Mouse (Mus musculus) intestine, embryonic 15.5 days (tissue): ENCODE results near the gene Pklr. TPM values are rescaled to one million over a fixed set of nuclear protein-coding genes. Genes with fewer than 3 reads are reported as not detected.
"Not testable (repeated sequence)": the region's sequence is repeated elsewhere in the genome, so short reads cannot be mapped to it uniquely, and the experiment has no call there.

Experiments used
- ATAC-seq: fragments of 200-750 bp; cut with Nextera tagmentation; 2 replicates; pipeline ENCODE4 v1.8.0; 2017; ENCODE audit warnings: moderate TSS enrichment, moderate library complexity
- H3K27ac ChIP-seq: fragments of 300-500 bp; sonication (generic); 2 replicates; pipeline ENCODE4 v1.5.1; 2015; ENCODE audit warnings: mild to moderate bottlenecking, inconsistent platforms
- H3K27me3 ChIP-seq: fragments of 300-500 bp; sonication (generic); replicated peaks from 2 replicates; pipeline ENCODE4 v1.6.1; 2015; ENCODE audit warnings: inconsistent platforms
- H3K36me3 ChIP-seq: fragments of 300-500 bp; sonication (generic); 2 replicates; pipeline ENCODE4 v1.6.1; 2015; ENCODE audit warnings: inconsistent platforms
- H3K4me1 ChIP-seq: fragments of 300-500 bp; sonication (generic); replicated peaks from 2 replicates; pipeline ENCODE4 v1.6.1; 2015; ENCODE audit warnings: inconsistent platforms
- H3K4me2 ChIP-seq: fragments of 300-500 bp; sonication (generic); replicated peaks from 2 replicates; pipeline ENCODE4 v1.6.1; 2015; ENCODE audit warnings: mild to moderate bottlenecking, inconsistent platforms
- H3K4me3 ChIP-seq: fragments of 300-500 bp; sonication (generic); replicated peaks from 2 replicates; pipeline ENCODE4 v1.5.1; 2015; ENCODE audit warnings: inconsistent platforms
- H3K9ac ChIP-seq: fragments of 300-500 bp; sonication (generic); 2 replicates; pipeline ENCODE4 v1.6.1; 2015; ENCODE audit warnings: inconsistent platforms
- H3K9me3 ChIP-seq: fragments of 300-500 bp; sonication (generic); 2 replicates; pipeline ENCODE4 v1.6.1; 2016; ENCODE audit warnings: inconsistent platforms
- WGBS: fragments of 180-500 bp; shearing (Covaris S2); methylation state at CpG from one replicate; pipeline ENCODE4 v1.1.7; 2015; 5-methylcytosine and 5-hydroxymethylcytosine counted together
- polyA plus RNA-seq: library from polyadenylated mRNA; unstranded; fragments of >200 nt; fragmentation: Nextera tagmentation; extraction: Ambion mirVana; gene quantifications from 2 replicates; pipeline ENCODE4 v1.2.1, GENCODE M21; 2015

Gene Pklr
- polyA plus RNA-seq, 1 experiment from 2014 or later = 58.8 TPM

DNA sequence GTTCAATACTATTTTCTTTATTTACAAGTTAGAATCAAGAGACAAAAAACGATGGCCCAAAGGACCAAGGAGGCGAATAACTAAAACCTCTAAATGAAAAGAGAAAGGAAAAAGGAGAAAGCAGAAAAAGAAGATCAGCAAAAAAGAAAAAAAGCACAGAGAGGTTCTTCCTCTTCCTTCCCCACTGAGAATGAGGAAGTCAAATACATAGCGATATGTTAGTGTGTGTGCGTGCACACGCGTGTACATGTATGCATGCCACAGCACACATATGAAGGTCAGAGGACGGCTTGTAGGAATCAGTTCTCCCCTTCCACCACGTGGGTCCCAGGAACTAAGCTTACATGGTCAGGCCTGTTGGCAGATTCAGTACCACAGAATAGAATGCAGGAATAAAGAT lies 21.0 kb downstream of the Pklr start:
- Histone ChIP-seq H3K4me3 (no peak overlapping the region), H3K36me3 (no peaks in the 10 kb centered on the region), H3K4me2 (no peak overlapping the region), H3K4me1 (peaks cover 15% of the 10 kb centered on the region), H3K27me3 (no peaks in the 10 kb centered on the region), H3K9me3 (no peaks in the 10 kb centered on the region), H3K27ac (no peak overlapping the region), H3K9ac (no peak overlapping the region)
- WGBS = 85% methylated on average over 8 of the region's 8 CpGs
- ATAC-seq = no peak

DNA sequence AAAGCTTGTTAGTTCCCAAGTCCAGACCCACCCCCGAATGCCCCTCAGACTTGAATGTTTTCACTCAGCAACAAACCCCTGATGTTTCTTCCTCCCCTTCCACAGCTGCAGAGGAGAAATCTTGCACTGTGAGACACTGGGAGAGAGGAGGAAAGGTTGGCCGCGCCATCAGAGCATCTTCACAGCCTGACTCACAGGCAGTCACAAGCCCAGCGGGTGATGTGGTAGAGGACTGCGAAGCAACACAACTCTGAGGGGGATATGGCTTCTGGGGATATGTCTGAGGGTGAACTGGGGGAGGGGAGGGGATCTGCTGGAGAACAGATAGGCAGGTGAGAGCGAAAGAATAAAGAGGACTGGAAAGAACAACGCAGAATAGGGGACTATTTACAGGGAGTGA lies 22.7 kb downstream of the Pklr start:
- WGBS = 23% methylated on average over 7 of the region's 7 CpGs
- H3K4me1 ChIP-seq = peaks cover 15% of the 10 kb centered on the region
- H3K4me3 ChIP-seq = no peak overlapping the region
- no peak overlapping the region for H3K9ac ChIP-seq
- H3K4me2 ChIP-seq = peak overlapping the region; percentile 100
- H3K27me3 ChIP-seq = no peaks in the 10 kb centered on the region
- no peaks in the 10 kb centered on the region for H3K36me3 ChIP-seq
- H3K9me3 ChIP-seq = no peaks in the 10 kb centered on the region
- no peak overlapping the region for H3K27ac ChIP-seq
- ATAC-seq = no peak

DNA sequence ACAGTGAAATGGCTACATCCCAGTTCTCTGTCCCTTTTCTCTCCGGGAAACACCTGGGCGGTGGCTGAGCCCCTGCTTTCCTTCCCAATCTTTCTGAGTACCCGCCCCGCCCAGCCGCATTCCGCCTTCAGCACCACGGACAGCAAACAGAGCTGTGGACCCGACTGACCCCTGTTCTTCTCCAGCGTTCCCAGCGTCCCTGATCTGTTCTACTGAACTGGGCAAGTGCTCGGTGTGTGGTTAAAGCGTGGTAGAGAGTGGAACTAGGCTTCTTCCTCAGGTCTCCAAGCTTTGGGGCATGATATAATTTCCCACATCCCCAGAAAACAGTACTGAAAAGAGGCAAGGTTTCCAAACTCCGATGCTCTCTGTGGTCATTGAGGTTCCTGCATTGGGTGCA lies 23.3 kb downstream of the Pklr start:
- H3K4me2 ChIP-seq = peak overlapping the region; percentile 100
- peak; percentile 39 for ATAC-seq
- H3K27me3 ChIP-seq = no peaks in the 10 kb centered on the region
- no peaks in the 10 kb centered on the region for H3K36me3 ChIP-seq
- H3K27ac ChIP-seq = no peak overlapping the region
- peaks cover 20% of the 10 kb centered on the region for H3K4me1 ChIP-seq
- H3K4me3 ChIP-seq = peak overlapping the region; percentile 63
- H3K9ac ChIP-seq = no peak overlapping the region
- no peaks in the 10 kb centered on the region for H3K9me3 ChIP-seq
- 2% methylated on average over 13 of the region's 13 CpGs for WGBS

DNA sequence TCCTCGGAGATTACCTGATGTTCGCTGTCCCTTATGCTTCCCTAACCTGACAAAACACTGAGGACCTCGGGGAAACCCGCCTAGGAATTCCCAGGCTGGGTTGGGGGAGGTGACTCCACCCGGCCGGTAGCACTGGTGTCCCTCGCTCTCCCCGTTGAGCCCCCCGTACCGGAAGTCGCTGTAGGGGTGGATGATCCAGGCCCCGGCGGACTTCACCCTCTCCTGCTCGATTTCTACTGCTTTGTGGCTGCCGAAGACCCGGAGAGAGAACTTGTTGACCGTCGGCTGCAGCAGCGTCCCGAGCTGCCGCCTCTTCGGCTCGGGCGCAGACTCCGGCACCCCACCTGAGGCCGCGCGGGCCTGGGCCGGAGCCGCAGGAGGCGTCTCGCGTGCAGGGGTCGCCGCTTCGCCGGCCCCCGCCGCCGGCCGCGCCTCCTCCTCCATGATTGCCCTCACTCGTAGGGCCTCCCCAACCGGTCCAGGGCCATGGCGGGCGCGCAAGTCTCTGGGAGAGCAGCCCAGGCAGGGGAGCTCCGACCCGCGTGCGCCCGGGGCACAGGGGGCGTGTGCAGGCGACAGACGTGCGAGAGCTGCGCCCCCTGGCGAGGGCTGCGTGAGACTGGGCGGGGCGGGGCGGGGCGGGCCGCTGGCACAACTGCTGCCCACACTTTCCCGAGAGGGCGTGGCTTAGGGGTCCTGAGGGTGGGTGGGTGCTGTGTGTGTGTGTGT lies 23.8 kb downstream of the Pklr start, which contains the start of gene Hcn3:
Gene Hcn3, minus strand, starts transcription at position 581 of the 729 bp plus-strand sequence.
- H3K4me2 ChIP-seq = peak within 1 kb of the TSS; percentile 100
- under 1% methylated on average over 66 of the region's 66 CpGs for WGBS
- H3K27me3 ChIP-seq = no peaks in the 10 kb centered on the region
- peaks cover 20% of the 10 kb centered on the region for H3K4me1 ChIP-seq
- no peak within 1 kb of the TSS for H3K27ac ChIP-seq
- peak; percentile 72 for ATAC-seq
- no peaks in the 10 kb centered on the region for H3K9me3 ChIP-seq
- H3K9ac ChIP-seq = peak within 1 kb of the TSS; percentile 47
- no peaks in the 10 kb centered on the region for H3K36me3 ChIP-seq
- H3K4me3 ChIP-seq = peak within 1 kb of the TSS; percentile 63

- not testable (repeated sequence) for H3K27me3 ChIP-seq, H3K4me2 ChIP-seq, H3K27ac ChIP-seq, H3K9ac ChIP-seq, ATAC-seq, H3K9me3 ChIP-seq, H3K4me3 ChIP-seq, H3K36me3 ChIP-seq
- H3K4me1 ChIP-seq = peaks cover 28% of the 10 kb centered on the region
Observed at GRCm38 (mm10) chr3:89161207-89161606, 25.3 kb downstream of the Pklr start.

- 78% methylated on average over 4 of the region's 4 CpGs for WGBS
- no peak overlapping the region for H3K4me2 ChIP-seq
Observed at GRCm38 (mm10) chr3:89161786-89162185, 25.8 kb downstream of the Pklr start.

GRCm38 (mm10) chr3:89163123-89163522 lies 27.2 kb downstream of the Pklr start:
- peaks cover 31% of the 10 kb centered on the region for H3K4me1 ChIP-seq
- WGBS = 87% methylated on average over 1 of the region's 1 CpGs
- H3K36me3 ChIP-seq = peaks cover 5% of the 10 kb centered on the region; the same call in 1 of the 2 replicates
- no peaks in the 10 kb centered on the region for H3K27me3 ChIP-seq
- no peak overlapping the region for H3K9ac ChIP-seq
- H3K27ac ChIP-seq = no peak overlapping the region
- H3K4me2 ChIP-seq = no peak overlapping the region
- no peaks in the 10 kb centered on the region for H3K9me3 ChIP-seq
- ATAC-seq = no peak
- H3K4me3 ChIP-seq = no peak overlapping the region

More at GRCm38 (mm10) chr3:89161786-89162185, 25.8 kb downstream of the Pklr start:
- Histone ChIP-seq H3K36me3 (no peaks in the 10 kb centered on the region), H3K9me3 (no peaks in the 10 kb centered on the region), H3K4me3 (no peak overlapping the region), H3K9ac (no peak overlapping the region), H3K27ac (no peak overlapping the region), H3K4me1 (peaks cover 31% of the 10 kb centered on the region), H3K27me3 (no peaks in the 10 kb centered on the region)
- ATAC-seq = no peak

GRCm38 (mm10) chr3:89163643-89164245 lies 27.8 kb downstream of the Pklr start:
- WGBS = 71% methylated on average over 5 of the region's 5 CpGs
- H3K9me3 ChIP-seq = no peaks in the 10 kb centered on the region
- 0 out of 2 replicates have a peak overlapping the region, but pooled peaks have one; percentile 97 for H3K27ac ChIP-seq
- H3K4me2 ChIP-seq = peak overlapping the region; percentile 69
- peak overlapping the region; percentile 91; the same call in 1 of the 2 replicates for H3K4me3 ChIP-seq
- H3K4me1 ChIP-seq = peaks cover 29% of the 10 kb centered on the region
- peaks cover 11% of the 10 kb centered on the region for H3K36me3 ChIP-seq
- no peak for ATAC-seq
- H3K9ac ChIP-seq = peak overlapping the region; percentile 98; the same call in 1 of the 2 replicates
- H3K27me3 ChIP-seq = no peaks in the 10 kb centered on the region

DNA sequence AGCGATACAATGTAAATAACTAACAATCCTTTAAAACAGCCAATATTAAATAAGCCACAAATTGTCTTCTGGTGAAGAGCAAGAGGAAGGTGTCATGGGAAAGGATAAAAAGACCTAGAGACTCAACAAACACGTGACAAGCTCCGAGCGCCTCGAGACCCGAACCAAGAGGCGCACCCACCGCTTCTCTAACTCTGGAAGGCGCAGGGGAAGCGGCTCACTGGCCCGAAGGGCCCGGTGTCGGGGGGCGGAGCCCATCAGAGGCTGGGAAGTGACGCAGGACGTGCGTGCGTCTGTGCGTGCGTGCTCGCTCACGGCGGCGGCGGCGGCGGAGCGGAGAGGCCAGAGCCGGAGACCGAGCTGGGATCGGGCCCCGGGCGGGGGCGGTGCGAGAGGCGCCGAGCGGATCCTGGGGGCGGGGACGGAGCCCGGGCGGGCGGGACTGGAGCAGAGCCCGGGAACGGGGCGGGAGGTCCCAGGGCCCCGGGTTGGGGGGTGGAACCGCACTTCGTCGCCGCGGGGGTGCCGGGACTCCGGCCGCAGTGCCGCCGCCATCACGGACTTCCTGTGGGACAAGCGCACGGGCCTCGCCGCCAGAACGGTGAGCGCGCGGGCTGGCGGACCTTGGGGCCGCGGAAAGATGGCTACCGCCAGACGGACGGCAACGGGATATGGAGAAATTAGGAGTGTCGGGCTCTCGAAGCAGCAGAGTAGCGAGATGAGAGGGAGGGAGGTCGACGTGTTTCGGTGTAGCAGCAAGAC lies 28.7 kb downstream of the Pklr start, which contains the start of gene Clk2:
Gene Clk2, plus strand, starts transcription at position 290 of the 762 bp plus-strand sequence.
- WGBS = under 1% methylated on average over 74 of the region's 79 CpGs

DNA sequence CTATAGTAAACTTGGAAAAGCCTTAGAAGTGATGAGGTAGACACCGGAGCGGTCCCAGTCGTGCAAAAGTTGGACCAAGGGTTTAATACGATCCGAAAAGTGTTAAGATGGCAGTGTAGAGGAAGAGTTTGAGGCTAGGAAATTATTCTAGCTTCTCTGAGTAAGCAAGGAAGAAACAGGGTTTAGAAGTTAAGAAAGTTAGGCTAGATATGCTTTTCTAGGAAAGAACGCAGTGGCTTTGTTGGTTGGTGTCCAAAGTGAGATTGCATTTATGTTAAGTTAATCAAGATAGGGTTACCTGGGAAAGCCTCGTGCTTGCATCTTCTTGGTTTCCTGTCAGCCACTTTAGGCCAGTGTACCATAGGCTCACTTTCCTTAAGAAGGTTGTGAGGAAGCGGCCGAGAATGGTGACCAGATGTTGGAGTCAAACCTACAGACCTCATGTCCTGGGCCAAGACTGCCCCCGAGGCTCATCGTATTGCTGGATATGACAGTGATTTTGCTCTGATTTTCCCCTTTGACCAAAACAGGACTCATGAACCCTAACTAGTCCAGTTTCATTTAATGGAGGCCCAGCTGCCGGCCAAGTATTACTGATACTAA lies 29.4 kb downstream of the Pklr start:
- Histone ChIP-seq H3K4me3 (peak overlapping the region; percentile 91), H3K27ac (peak overlapping the region; percentile 97), H3K4me2 (peak overlapping the region; percentile 69), H3K36me3 (peaks cover 27% of the 10 kb centered on the region), H3K27me3 (no peaks in the 10 kb centered on the region), H3K9ac (peak overlapping the region; percentile 98), H3K9me3 (no peaks in the 10 kb centered on the region), H3K4me1 (peaks cover 17% of the 10 kb centered on the region)
- WGBS = 14% methylated on average over 12 of the region's 12 CpGs
- ATAC-seq = no peak

More for the DNA sequence above, 28.7 kb downstream of the Pklr start, which contains the start of gene Clk2:
- peak within 1 kb of the TSS; percentile 91 for H3K4me3 ChIP-seq
- peaks cover 20% of the 10 kb centered on the region for H3K36me3 ChIP-seq
- peak; percentile 99 for ATAC-seq
- peak within 1 kb of the TSS; percentile 97 for H3K27ac ChIP-seq
- H3K9ac ChIP-seq = peak within 1 kb of the TSS; percentile 98
- no peaks in the 10 kb centered on the region for H3K27me3 ChIP-seq
- peak within 1 kb of the TSS; percentile 69 for H3K4me2 ChIP-seq
- no peaks in the 10 kb centered on the region for H3K9me3 ChIP-seq
- H3K4me1 ChIP-seq = peaks cover 24% of the 10 kb centered on the region

DNA sequence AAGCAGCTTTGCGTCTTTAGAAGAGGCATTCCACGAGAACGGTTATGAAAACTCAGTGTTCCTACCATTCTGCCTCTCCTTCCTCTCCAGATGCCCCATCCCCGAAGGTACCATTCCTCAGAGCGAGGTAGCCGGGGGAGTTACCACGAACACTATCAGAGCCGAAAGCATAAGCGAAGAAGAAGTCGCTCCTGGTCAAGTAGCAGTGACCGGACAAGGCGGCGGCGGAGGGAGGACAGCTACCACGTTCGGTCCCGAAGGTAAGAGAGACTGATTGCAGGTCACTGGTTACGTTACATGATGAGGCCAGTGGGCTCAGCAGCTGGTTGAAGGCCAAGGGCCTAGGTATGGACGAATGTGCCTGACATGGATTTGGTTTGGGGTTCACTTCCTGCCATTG lies 31.0 kb downstream of the Pklr start:
- H3K9ac ChIP-seq = no peak overlapping the region
- 94% methylated on average over 19 of the region's 19 CpGs for WGBS
- peaks cover 16% of the 10 kb centered on the region for H3K4me1 ChIP-seq
- no peak overlapping the region for H3K27ac ChIP-seq
- H3K4me3 ChIP-seq = no peak overlapping the region
- no peak overlapping the region for H3K4me2 ChIP-seq
- H3K9me3 ChIP-seq = no peaks in the 10 kb centered on the region
- no peak for ATAC-seq
- H3K36me3 ChIP-seq = peaks cover 32% of the 10 kb centered on the region
- H3K27me3 ChIP-seq = no peaks in the 10 kb centered on the region

- 87% methylated on average over 11 of the region's 11 CpGs for WGBS
- no peak overlapping the region for H3K4me2 ChIP-seq
- H3K36me3 ChIP-seq = peaks cover 48% of the 10 kb centered on the region
- H3K9me3 ChIP-seq = no peaks in the 10 kb centered on the region
- no peak for ATAC-seq
- no peak overlapping the region for H3K27ac ChIP-seq
- H3K9ac ChIP-seq = no peak overlapping the region
- H3K4me3 ChIP-seq = no peak overlapping the region
- H3K4me1 ChIP-seq = peaks cover 6% of the 10 kb centered on the region
- no peaks in the 10 kb centered on the region for H3K27me3 ChIP-seq
Observed at GRCm38 (mm10) chr3:89174844-89175243, 38.9 kb downstream of the Pklr start.
